Mouse (Mus musculus) hematopoietic multipotent progenitor cell, adult 10-12 weeks (in vitro differentiated cells): ENCODE measurements around the gene Ufsp2. TPM values are rescaled to one million over a fixed set of nuclear protein-coding genes. Genes with fewer than 3 reads are reported as not detected.

ENCODE experiments used
- polyA plus RNA-seq: library from polyadenylated mRNA; stranded (reverse); fragments of >175 nt; gene quantifications from 2 replicates; pipeline ENCODE4 v1.2.3, GENCODE M21; 2012; ENCODE audit warnings: low replicate concordance

Gene Ufsp2
- polyA plus RNA-seq, result 0.73 and 2.2 TPM in 2 replicates

GRCm38 (mm10) chr8:45975126-45975836, at the start of gene Ufsp2, which contains the start of gene 1700029J07Rik:
Gene Ufsp2 (plus strand): TSS chr8:45975528.
Gene 1700029J07Rik (minus strand): TSS chr8:45975252.

GRCm38 (mm10) chr8:45934582-45935014, 40.7 kb upstream of the Ufsp2 start, which contains the start of gene Ccdc110:
Gene Ccdc110 (plus strand): TSS chr8:45934619.

GRCm38 (mm10) chr8:45999138-45999783, 23.9 kb downstream of the Ufsp2 start, which contains the start of gene Lrp2bp:
Gene Lrp2bp (plus strand): TSS chr8:45999303.

GRCm38 (mm10) chr8:46005596-46005995, 30.3 kb downstream of the Ufsp2 start, which contains the start of gene Ankrd37:
Gene Ankrd37 (minus strand): TSS chr8:46005707.

Other genes with a start within 250 kb of the Ufsp2 start
- 0.77 and 1.1 TPM in 2 replicates for gene Pdlim3, start 90.1 kb upstream of the Ufsp2 start, polyA plus RNA-seq
- not detected in 2 replicates for gene Ccdc110, start 40.9 kb upstream of the Ufsp2 start, polyA plus RNA-seq
- 0.12 and 0.30 TPM in 2 replicates for gene 1700029J07Rik, start 276 bp upstream of the Ufsp2 start, polyA plus RNA-seq
- 0.11 TPM in 1 of 2 replicates, not detected in the other for gene Lrp2bp, start 23.8 kb downstream of the Ufsp2 start, polyA plus RNA-seq
- 5.6 and 10.0 TPM in 2 replicates for gene Ankrd37, start 30.2 kb downstream of the Ufsp2 start, polyA plus RNA-seq
- 1.7 and 2.6 TPM in 2 replicates for gene Cfap97, start 176.2 kb downstream of the Ufsp2 start, polyA plus RNA-seq
- 6.2 and 26.5 TPM in 2 replicates for gene Snx25, start 176.6 kb downstream of the Ufsp2 start, polyA plus RNA-seq
- 21.5 and 41.2 TPM in 2 replicates for gene Slc25a4, start 235.8 kb downstream of the Ufsp2 start, polyA plus RNA-seq